Mouse (Mus musculus) adrenal gland, adult 18-20 months (tissue): ENCODE data around the gene Gm49358. TPM values are rescaled to one million over a fixed set of nuclear protein-coding genes. Genes with fewer than 3 reads are reported as not detected.

Source experiments
- DNase-seq, 2 experiments: peaks; one replicate each; pipeline ENCODE4 v3.0.0; 2021 to 2022; ENCODE audit warnings: low spot score in 2 of 2
- total RNA-seq, 2 experiments: library from RNA; stranded (reverse); gene quantifications; 1 replicate in 1 of 2; 2 replicates in 1 of 2; pipeline ENCODE4 v1.2.3; 2021

Gm49358 gene
- total RNA-seq, 2 experiments from 2014 or later: 12.4 to 15.9 TPM

DNA sequence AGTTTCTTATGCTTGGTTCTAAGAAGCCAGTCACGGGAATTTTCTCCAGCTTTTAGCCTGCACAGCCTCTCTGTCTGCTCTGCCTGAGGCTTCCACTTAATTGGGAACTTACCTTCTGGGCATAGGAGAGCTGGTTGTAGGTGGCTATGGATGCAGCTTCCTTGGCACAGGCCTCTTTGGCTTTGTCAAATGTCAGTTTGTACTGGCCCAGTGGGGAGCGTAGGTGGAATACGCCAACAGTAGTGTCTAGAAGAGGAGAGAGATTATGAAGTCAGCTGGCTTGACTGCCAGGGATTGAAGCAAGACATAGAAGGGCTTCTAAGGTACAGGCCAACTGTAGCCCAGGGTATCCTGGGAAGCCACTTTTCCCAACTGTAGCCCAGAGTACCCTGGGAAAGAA lies 89.7 kb downstream of the Gm49358 start:
- no peak for DNase-seq

DNA sequence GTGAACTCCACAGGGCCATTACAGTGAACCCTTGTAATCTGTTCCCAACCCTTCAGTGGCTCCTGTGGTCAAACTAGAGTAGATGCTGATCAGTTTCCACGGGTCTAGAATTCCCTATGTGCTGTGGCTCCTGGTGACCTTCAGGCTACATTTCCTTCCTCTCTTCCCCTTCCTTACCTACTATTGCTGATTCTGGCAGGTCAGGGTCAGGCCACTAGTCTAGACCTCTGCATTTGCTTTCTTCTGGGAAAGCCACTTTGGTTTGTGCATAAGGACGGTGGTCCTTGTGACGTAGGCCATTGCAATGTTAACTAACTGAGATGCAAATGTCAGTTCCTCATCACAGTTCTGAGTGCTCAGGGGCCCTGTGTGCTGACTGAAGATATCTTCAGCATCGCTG lies 96.6 kb downstream of the Gm49358 start:
- DNase-seq: no peak

DNA sequence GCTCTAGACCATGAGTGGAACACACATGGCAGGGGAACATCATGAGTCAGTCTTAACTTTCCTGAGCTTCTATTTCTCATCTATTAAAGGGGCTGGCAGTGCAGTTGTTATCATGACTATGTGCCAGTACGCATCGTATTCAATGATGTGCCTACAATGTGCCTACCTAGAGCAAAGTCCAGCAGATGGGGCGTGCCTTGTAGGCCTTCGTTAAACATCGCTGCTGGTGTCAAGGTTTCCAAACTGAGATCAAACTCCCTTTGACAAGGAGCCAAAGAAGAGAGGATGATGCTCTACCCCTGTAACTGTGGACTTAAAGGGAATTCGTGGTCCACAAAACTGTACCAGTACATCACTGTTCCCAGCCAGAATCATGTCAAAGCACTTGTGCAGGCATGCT lies 98.7 kb downstream of the Gm49358 start:
- no peak for DNase-seq

DNA sequence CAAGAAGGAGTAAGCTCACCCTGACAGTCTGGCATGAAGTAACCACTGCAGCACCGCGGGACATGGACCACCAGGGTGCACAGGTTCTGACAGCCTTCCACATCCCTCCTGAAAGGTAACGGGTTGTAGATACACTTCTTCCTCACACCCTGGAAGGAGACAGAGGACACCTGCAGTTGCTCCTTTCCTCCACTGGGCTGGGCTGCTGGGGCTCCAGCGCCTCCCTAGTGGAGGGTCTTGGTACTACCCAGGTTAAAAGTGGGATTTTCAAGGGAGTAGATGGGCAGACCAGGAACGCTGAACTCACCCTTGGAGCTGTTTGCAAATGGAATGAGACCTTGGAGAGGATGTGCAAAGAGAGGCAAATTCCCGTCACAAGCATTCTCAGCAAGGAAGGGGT lies 99.7 kb downstream of the Gm49358 start:
- no peak for DNase-seq

DNA sequence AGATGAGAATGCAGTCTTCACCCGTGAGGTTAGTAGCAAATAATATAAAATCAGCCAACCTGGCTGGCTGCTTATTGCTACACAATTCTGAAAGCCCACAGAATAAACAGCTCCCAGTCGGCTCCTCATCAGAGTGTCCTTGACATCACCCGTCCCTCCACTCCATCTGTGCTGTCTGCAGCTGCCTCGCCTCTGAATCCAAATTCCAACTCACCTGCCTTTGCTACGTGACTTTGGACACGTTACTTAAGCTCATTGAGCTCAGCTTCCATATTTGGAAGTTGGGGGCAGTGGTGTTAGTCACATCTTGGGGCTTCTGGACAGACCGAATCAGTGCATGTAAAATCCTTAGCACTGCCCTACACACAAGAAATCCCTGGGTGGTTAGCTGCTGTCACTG lies 108.3 kb downstream of the Gm49358 start:
- no peak for DNase-seq

DNA sequence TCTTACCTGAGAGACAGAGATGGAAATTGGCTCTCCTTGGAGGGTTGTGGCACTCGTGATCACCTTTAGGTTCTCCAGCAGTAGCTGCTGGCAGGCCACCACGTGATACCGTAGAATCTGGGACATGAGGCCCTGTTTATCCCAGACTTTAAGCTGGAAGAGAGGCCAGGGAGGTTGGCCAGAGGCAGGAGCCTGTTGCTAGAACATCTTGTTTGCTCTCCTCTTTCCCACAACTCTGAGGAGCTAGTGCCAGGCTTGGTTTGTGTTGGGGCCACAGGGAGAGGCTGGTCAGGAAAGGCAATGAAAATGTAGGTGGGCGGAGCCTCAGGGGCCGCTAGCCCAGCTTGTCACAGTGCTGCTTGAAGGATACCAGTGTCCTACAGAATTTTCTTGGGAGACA lies 108.8 kb downstream of the Gm49358 start:
- no peak for DNase-seq

DNA sequence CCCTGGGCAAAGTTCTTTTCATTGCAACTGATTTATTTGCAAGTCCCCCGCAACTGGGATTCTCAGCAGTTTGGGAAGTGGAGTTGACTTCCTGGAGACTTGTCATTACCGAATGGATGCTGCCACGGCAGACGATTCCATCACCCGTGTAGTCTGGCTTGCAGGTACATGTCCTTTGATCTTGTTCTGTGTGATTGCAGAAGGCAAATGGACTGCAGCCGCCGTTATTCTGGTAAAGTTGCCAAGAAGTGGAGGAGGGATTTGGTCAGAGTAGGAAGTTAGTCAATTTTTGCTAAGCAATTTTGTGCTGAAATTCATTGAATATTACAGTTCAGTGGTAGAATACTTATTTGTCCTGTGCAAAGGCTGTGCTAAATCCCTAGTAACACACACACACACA lies 114.9 kb downstream of the Gm49358 start:
- DNase-seq: no peak

DNA sequence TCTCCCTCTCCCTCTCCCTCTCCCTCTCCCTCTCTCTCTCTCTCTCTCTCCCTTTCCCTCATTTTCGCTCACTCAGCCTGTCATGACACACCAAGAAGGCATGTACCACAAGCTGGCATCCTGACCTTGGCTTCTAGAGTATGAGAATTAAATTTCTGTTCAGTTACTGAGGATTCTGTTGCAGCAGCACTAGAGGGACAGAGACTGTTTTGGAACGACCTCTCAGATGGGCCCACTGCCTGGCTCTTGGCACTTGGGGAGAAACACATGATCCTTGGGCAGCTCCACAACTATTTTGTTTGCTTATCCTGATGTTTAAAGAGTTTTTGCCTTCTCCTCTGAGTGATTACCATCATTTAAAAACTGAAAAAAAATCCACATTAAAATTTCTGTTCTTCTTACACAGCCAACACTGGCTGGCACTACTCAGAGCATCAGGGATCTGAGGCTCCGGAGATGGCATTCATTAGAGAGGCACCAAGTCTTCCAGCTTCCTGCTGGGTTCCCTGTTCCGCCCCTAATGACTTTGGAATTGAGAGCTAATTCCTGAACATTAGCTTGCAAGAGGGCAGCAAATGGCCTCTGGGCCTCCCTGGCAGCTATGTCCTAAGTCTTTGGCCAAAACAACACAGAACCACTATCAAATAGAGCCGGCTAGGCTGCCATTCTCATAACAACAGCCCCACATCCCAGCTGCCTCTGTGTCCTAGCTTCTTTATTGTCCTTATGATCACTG lies 116.5 kb downstream of the Gm49358 start:
- DNase-seq: peak in 1 of 2 experiments; percentile 17

DNA sequence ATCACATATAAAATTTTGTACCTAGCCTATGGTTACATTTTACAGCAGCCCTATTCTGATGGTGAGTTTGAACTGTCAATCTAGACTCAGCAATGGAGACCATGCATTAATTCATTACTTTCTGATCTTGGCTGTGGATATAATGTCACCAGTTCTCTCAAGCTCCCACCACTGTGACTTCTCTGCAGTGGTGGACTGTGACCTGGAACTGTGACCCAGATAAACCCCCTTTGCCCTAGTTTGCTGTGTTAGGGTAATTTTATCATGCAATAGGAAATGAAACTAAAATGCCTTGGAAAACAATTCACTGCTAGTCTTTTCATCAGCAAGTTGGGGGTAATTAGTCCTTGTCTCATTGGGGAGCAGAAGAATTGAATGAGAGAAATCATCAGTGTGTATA lies 117.7 kb downstream of the Gm49358 start:
- no peak for DNase-seq

Other genes starting within 250 kb of the Gm49358 start
- 100 to 1,000 TPM; 593 to 704 TPM for gene Hsp90b1, start 58.5 kb upstream of the Gm49358 start, total RNA-seq
- 1 to 10 TPM; 2.3 to 3.1 TPM for gene Ttc41, start 58.2 kb upstream of the Gm49358 start, total RNA-seq
- gene Nt5dc3, start 15.0 kb downstream of the Gm49358 start, total RNA-seq: 10 to 100 TPM; 39.3 to 46.3 TPM
- under 1 TPM; 0.03 to 0.22 TPM for gene Stab2, start 244.1 kb downstream of the Gm49358 start, total RNA-seq